Mouse (Mus musculus): ENCODE measurements at regions not wholly inside any gene's neighbourhood (a gene's known extent, or its start where the extent isn't known, plus 50 kb on each side); places are given as distances from the start of the nearest gene placed in this dataset.
"Not testable (repeated sequence)": the region's sequence is repeated elsewhere in the genome, so short reads cannot be mapped to it uniquely, and the experiment has no call there.

DNA sequence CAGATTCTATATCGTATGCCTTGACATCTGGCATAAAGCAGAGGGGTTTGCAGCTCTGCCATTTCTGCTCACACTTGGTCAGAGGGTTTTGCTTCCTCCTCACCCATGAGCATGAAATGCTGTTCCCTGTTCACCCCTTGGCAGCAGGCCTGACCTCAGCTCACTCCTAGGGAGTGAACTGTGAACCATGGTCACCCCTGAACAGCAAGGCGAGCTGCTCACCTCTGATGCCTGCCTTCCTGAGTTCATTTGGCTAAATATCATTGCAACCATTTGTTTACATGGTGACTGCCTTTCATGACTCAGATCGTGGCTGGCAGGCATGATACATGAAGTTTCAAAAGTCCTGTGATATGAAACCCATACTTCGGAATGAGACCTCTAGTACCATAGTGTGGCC lies 418.2 kb downstream of the Tcerg1l start:
- DNase-seq (ENCODE audit: low read depth) = no peak

GRCm38 (mm10) chr7:138005806-138006205 lies 391.7 kb downstream of the Tcerg1l start:
- no peak for DNase-seq (ENCODE audit: low read depth)

GRCm38 (mm10) chr7:138006971-138007370 lies 390.6 kb downstream of the Tcerg1l start:
- DNase-seq (ENCODE audit: low read depth) = no peak

GRCm38 (mm10) chr7:138008601-138009000 lies 388.9 kb downstream of the Tcerg1l start:
- DNase-seq (ENCODE audit: low read depth) = no peak

GRCm38 (mm10) chr7:138024021-138024420 lies 373.5 kb downstream of the Tcerg1l start:
- not testable (repeated sequence) for DNase-seq (ENCODE audit: low read depth)

- no peak for DNase-seq (ENCODE audit: low read depth)
These were observed 345.8 kb downstream of the Tcerg1l start for GRCm38 (mm10) chr7:138051696-138052095.

DNA sequence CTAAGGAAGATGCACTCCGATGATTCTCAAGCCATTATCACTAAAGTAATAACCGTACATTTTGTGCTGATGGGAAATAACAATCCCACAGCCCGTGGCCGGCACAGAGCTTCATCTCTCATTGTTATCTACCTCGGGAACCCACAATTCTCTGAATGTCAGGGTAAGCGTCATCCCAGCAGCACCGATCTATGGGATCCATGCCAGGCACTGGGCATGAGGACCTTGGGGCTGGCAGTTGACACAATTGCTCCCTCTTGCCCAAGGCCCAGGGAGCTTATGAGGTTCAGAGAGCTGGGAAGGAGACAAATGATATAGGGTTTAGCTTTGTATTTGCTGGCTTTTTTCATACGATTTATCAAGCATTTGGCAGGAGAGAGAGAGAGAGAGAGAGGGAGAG lies 342.8 kb downstream of the Tcerg1l start:
- no peak for DNase-seq (ENCODE audit: low read depth)

- no peak for DNase-seq (ENCODE audit: low read depth)
These were observed 336.4 kb downstream of the Tcerg1l start for GRCm38 (mm10) chr7:138061116-138061515.

DNA sequence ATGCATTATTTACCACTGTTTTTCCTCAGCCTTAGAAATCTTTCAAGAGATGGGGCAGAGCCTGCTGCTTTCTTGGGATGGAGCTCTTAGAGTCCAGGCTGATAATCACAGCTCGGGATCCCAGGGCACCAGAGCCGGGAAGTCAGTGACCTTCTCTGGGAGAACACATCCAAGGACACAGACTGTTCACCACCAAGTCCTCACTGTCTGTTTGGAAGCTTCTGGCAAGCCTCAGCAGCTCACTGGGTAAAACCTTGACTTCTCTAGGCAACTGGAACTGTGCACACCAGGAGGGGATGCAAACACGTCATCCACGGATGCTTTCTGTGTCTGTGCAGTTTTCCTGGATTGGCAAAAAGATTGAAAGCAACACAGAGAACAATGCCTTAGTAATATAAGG lies 330.6 kb downstream of the Tcerg1l start:
- no peak for DNase-seq (ENCODE audit: low read depth)

GRCm38 (mm10) chr7:138075231-138075630 lies 322.3 kb downstream of the Tcerg1l start:
- DNase-seq (ENCODE audit: low read depth) = no peak

GRCm38 (mm10) chr7:138083980-138084379 lies 313.6 kb downstream of the Tcerg1l start:
- no peak for DNase-seq (ENCODE audit: low read depth)

- DNase-seq (ENCODE audit: low read depth) = no peak
These were observed 289.9 kb downstream of the Tcerg1l start for GRCm38 (mm10) chr7:138107471-138108210.

- no peak for DNase-seq (ENCODE audit: low read depth)
These were observed 276.0 kb downstream of the Tcerg1l start for GRCm38 (mm10) chr7:138121497-138121896.

- no peak for DNase-seq (ENCODE audit: low read depth)
These were observed 267.8 kb downstream of the Tcerg1l start for GRCm38 (mm10) chr7:138129701-138130100.

DNA sequence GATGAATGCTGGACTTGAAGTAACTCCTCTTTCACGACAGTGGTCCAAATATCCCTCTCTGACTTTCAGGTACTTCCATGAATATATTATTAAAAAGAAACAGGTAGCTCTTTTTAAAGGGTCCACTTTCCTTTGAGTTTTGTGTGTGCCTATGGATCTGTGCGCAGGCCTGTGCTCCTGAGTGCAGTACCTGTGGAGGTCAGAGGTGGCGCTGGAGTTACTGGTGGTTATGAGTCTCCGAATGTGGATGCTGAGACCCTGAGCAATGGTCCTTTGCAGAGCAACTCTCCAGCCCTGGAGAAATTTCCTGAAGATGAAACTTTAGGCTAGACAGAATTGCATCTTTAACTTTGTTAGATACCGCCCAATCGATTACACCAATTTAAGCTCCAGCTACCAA lies 264.1 kb downstream of the Tcerg1l start:
- DNase-seq (ENCODE audit: low read depth) = no peak

GRCm38 (mm10) chr7:138137934-138138333 lies 259.6 kb downstream of the Tcerg1l start:
- no peak for DNase-seq (ENCODE audit: low read depth)

DNA sequence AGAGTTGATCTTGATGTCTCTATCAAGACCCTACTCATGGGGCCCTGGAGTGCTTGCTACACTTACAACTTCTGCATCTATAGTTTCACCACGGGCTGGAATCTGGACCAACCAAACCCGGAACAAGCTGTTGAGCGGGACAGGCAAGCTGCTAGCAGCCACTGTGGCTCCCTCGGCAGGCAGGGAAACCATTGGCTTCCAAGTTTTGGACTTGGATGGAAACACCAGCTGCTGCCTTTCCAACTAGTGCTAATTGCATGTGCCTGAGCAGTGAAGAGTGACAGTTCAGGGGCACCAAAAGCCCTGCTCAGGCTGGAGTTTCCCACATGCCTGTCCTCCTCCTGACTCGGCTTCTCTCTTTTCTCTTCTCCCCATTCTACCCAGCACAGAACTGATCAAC lies 257.8 kb downstream of the Tcerg1l start:
- no peak for DNase-seq (ENCODE audit: low read depth)

GRCm38 (mm10) chr7:138149496-138149895 lies 248.0 kb downstream of the Tcerg1l start:
- DNase-seq (ENCODE audit: low read depth) = no peak

DNA sequence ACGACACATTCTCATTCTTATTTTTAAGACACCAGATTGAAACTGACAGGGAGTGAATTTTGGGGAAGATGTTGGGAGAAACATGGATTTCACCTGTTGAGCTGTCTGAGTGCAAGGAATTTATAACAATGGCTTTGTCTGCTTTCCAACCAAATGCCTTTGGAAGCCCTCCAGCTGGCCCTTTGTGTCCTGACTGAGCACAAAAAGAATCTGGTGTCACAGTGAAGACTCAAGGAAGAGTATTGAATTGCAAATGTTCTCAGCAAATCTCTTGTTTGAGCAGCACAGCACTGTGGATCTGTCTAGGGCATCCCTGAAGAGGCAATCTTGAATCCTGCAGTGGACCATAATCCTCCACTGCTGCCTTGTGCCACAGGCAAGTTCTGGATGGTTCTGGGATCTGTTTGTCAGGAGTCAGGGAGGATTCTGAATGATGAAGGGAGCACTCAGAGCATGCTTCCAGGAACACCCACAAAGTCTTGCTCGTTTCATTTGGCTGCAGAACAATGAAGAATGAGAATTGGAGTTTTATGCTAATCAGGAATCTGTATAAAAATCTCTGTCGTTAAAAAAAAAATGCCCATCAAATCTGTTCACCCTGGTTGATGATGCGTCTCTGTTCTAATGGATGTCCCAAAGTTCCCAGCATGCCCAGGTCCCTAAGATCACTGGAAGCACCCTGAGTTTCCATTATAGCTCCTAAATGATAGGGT lies 243.9 kb downstream of the Tcerg1l start:
- no peak for DNase-seq (ENCODE audit: low read depth)
